Mouse (Mus musculus): ENCODE measurements at regions not wholly inside any gene's neighbourhood (a gene's known extent, or its start where the extent isn't known, plus 50 kb on each side); places are given as distances from the start of the nearest gene placed in this dataset.

- no peak for TF ChIP-seq EP300 (IDR thresholded peaks at IDR 0.05; ENCODE audit: low read depth)
- TF ChIP-seq CTCF (IDR thresholded peaks at IDR 0.05; ENCODE audit: low read depth), result no peak
These were observed 70.9 kb downstream of the Tmem121 start for GRCm38 (mm10) chr12:113256628-113257027.

Measured in liver, postnatal 0 days (tissue).